In genomic region chr17:58437443-58437842, GRCm38 (mm10) we compare ENCODE assay signal across 18 mouse cellular contexts.
"Had no signal": no experiment of that assay in that cellular context is flagged by ENCODE, and none has a peak within 500 bp of the region (broad histone marks: within the 10 kb centered on the region; RNA-seq: fewer than 3 reads in every experiment).

No protein-coding gene starts in this region.

- H3K4me1 ChIP-seq: liver, embryonic 12.5 days; midbrain, embryonic 12.5 days; neural tube, embryonic 13.5 days; neural tube, embryonic 15.5 days had no signal

- H3K27ac ChIP-seq: liver, embryonic 12.5 days; liver, embryonic 14.5 days; midbrain, embryonic 12.5 days; neural tube, embryonic 13.5 days; neural tube, embryonic 15.5 days had no signal

- H3K9ac ChIP-seq: liver, embryonic 12.5 days; liver, embryonic 14.5 days; lung, embryonic 14.5 days; midbrain, embryonic 12.5 days; neural tube, embryonic 13.5 days; neural tube, embryonic 15.5 days had no signal

- H3K4me3 ChIP-seq: liver, embryonic 12.5 days; midbrain, embryonic 12.5 days; myocyte; neural tube, embryonic 13.5 days; neural tube, embryonic 15.5 days had no signal

- H3K9me3 ChIP-seq: liver, embryonic 12.5 days; midbrain, embryonic 12.5 days; neural tube, embryonic 13.5 days; neural tube, embryonic 15.5 days had no signal

- H3K27me3 ChIP-seq: liver, embryonic 12.5 days; midbrain, embryonic 12.5 days; neural tube, embryonic 13.5 days; neural tube, embryonic 15.5 days had no signal

- DNase-seq: lung, adult 18-20 months; lung, embryonic 14.5 days; lung, postnatal 10 days; lung, postnatal 4 days; retina, postnatal 1 day; right cerebral cortex, adult 18-20 months; right cerebral cortex, postnatal 25 days; right cerebral cortex, postnatal 4 days; spleen, adult 18-20 months; thymus, adult 18-20 months; thymus, postnatal 14 days; thymus, postnatal 36 days had no signal

- H3K4me2 ChIP-seq: liver, embryonic 12.5 days; lung, embryonic 14.5 days; midbrain, embryonic 12.5 days; neural tube, embryonic 13.5 days; neural tube, embryonic 15.5 days had no signal

- H3K36me3 ChIP-seq: liver, embryonic 12.5 days; midbrain, embryonic 12.5 days; neural tube, embryonic 13.5 days; neural tube, embryonic 15.5 days had no signal

- ATAC-seq: liver, embryonic 12.5 days had no signal
